Mouse (Mus musculus) bone marrow macrophage, adult 2 months (primary cell): Measurements from ENCODE around the gene Cpeb2.

Source experiments
- CTCF ChIP-seq: IDR thresholded peaks from 2 replicates; pipeline ENCODE4 v1.5.1; 2012; ENCODE audit warnings: low read depth, mild to moderate bottlenecking, low read length, moderate library complexity
- POLR2A ChIP-seq: IDR thresholded peaks from 2 replicates; pipeline ENCODE4 v1.6.1; 2012; ENCODE audit warnings: mild to moderate bottlenecking, low read depth, low read length, borderline replicate concordance

- TF ChIP-seq POLR2A: no peak
- no peak for TF ChIP-seq CTCF
Measured at GRCm38 (mm10) chr5:43303504-43303903, 70.5 kb downstream of the Cpeb2 start.
